Mouse (Mus musculus) layer of hippocampus, postnatal 14 days (tissue): ENCODE measurements around the gene Ahcyl1. TPM values are rescaled to one million over a fixed set of nuclear protein-coding genes. Genes with fewer than 3 reads are reported as not detected.
"Not testable (repeated sequence)": the region's sequence is repeated elsewhere in the genome, so short reads cannot be mapped to it uniquely, and the experiment has no call there.

Experiments used
- DNase-seq, 2 experiments: peaks; one replicate each; pipeline ENCODE4 v3.0.0; 2021 to 2022; ENCODE audit warnings: low spot score in 2 of 2, mixed read lengths in 1 of 2
- total RNA-seq, 2 experiments: library from RNA; stranded (reverse); gene quantifications; 2 replicates each; pipeline ENCODE4 v1.2.3; 2021

Ahcyl1 gene
- total RNA-seq, 2 experiments from 2014 or later = 331 to 365 TPM

DNA sequence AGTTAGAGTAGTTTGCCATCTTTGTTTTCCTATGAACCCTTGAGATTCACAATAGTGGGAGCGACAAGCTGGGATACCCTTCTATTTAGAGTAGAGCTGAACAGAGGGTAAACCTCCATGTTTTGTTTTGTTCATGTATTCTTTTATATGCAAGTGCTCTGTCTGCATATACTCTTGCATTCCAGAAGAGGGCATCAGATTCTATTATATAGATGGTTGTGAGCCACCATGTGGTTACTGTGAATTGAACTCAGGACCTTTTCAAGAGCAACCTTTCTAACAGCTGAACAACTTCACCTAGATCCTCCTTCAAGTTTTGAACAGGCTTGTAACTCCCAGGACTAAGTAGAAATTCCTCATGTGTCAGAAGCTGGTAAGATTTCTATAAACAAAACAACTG, 37.4 kb downstream of the Ahcyl1 start:
- DNase-seq = no peak

DNA sequence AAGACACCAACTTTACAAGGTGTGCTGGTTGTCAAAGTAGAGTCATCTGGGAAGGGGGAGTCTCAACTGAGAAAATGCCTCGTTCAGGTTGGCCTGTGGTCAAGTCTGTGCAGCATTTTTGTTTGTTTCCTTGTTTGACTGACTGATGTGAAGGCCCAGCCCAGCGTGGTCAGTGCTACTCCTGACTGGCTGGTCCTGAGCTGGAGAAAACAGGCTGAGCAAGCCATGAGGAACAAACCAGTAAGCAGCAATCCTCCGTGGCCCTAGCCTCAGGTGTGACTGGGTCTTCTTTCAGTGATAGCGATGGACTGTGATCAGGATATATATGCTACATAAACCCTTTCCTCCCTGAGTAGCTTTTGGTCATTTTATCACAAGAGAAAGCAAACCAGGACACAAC, 39.5 kb downstream of the Ahcyl1 start:
- DNase-seq = no peak

DNA sequence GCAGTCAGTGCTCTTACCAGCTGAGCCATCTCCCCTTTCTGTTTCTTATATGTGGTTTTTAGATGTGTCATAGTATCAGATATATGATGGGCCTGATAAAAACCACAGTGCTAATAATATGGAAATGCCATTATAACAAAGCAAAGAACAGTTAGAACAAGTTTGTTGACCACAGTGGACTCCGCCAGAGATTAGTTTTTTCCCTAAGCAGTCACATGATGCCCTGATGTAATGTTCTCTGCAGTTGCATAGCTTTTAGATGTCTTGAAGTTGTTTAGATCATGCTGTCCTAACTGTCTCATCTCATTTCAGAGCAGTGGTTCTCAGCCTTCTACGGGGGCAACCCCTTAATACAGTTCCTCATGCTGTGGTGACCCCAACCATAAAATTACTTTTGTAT, 40.2 kb downstream of the Ahcyl1 start:
- DNase-seq = no peak

DNA sequence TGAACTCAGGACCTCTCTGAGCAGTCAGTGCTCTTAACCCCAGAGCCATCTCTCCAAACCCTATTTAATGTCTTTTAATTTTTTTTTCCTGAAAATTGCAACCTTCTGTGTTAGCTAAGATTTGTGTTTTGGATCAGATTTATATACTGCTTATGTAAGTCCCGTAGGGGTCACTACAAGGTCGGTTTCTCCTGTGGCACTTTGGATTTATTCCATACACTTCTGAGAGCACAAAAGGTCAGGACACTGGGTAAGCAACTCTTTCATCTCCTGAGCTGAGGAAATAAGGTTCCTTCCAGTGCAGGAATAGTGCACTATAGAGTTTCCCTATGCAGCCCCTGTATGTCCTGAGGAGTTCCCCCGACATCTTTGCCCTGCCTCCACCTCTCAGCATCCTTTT, 40.9 kb downstream of the Ahcyl1 start:
- no peak for DNase-seq

DNA sequence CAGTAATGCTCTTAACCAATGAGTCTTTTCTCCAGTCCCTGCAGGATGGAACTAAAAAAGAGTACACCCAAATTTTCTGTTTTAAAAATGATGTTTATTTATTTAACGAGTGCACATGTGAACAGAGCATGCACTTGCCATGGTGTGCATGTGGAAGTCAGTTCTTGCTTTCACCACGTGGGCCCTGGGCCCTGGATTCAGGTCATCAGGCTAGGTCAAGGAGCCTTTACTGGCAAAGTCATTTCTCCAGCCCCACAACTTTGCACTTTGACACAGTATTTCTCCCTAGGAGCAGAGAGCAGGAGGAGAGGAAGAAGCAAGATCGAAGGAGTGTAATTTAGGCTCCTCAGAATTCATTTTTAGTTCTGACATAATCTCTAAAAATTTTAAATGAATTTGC, 41.5 kb downstream of the Ahcyl1 start:
- no peak for DNase-seq

DNA sequence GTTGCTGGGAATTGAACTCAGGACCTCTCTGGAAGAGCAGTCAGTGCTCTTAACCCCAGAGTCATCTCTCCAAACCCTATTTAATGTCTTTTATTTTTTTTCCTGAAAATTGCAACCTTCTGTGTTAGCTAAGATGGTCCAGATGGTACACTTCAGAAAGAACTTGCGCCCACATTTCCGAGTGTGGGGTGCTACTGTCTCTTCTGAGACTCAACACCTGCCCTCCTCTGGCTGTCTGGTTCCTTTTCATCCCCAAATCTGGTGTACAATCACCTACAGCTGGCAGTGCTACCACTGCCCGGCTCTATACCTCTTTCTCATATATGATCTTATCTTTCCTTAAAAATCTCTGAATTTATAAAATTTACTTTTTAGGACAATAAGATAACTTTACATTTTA, 43.4 kb downstream of the Ahcyl1 start:
- DNase-seq = no peak

DNA sequence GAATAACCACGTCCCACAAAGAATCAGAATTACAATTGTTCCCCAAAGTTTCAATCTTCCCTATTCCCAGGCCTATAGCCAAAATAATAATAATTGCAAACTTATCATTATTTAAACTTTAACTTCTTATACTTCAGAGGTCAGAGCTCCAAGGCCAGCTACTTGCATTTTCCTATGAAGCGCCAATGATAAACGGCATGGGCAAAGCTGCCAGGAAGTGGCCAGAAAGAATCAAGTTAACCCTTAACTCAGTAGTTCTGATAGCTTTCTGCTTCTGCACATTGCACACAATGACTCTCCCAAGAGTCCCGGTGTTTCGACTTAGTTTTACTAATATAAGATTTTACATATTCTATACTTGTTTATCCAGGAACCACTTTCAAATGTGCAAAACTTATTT, 46.1 kb downstream of the Ahcyl1 start:
- DNase-seq = not testable (repeated sequence)

DNA sequence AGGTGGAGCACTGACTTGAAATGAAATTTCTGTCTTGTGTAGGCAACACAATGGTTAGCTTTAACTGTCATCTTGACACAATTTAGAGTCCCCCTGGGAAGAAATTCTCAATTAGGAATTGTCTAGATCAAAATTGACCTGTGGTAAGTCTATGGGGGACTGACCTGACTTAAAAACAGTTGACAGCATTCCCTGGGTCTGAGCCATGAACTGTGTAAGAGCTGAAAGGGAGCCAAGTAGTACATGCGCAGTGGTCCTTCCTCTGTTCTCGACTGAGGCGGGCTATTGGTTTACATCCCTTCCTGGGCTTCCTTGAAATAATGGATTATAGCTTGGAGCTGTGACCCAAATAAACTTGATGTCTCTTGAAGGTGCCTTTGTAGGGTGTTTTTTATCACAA, 49.4 kb downstream of the Ahcyl1 start:
- no peak for DNase-seq

DNA sequence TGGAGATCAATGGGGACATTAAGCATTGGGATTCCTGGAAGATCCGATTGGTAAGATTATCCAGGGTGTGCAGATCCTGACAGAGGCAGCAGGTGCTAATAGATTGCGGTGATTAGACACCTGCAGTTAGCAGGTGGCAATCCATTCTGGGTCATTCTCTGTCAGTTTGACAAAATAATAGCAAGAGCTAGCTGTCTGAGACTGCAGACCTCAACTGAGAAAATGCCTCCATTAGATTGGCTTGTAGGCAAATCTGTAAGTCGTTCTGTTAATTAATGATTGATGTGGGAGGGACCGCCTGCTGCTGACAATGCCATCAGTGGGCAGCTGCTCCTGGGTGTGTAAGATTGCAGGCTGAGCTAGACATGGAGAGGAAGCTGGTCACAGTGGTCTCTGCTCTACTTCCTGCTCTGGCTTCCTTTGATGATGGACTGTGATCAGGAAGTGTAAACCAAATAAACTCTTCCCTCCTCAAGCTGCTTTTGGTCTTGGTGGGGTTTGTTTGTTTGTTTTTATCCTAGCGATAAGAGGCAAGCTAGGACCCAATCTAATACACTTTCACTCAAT, 58.7 kb downstream of the Ahcyl1 start:
- no peak for DNase-seq

DNA sequence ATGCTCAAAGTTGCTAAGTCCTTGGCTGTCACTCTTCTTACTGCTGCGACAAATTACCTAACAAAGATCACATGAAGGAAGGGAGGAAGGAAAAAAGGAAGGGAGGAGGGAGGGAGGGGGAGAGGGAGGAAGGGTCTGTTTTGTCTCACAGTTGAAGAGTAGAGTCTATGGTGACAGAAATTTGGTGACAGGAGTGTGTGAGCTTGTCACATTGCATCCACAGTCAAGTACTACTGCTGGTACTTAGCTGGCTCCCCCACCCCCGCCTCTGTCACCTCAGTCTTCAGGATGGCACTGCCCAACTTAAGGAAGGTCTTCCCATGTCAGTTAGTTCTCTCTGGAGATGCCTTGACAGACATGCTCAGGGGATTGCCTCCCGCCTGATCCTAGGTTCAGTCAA, 60.1 kb downstream of the Ahcyl1 start:
- DNase-seq = no peak

DNA sequence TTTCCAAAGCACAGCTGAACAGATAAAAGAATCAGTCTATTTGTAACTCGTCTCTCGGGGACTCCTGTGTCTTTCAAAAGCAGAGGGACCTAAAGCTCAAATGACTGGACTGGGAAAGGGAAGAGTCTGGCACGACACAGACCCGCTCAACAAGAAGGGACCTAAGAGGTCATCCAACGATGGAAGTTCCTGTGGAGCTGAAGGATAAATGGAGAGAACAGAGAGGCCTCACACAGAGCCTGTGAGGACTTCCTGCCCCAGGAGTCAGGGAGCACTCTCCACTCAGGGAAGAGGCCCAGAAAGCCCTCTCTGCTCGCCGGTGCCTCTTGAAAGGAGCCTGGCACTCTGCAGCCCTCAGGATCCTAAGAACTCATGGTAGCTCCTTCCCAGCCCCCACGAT, 60.5 kb downstream of the Ahcyl1 start:
- DNase-seq = no peak

DNA sequence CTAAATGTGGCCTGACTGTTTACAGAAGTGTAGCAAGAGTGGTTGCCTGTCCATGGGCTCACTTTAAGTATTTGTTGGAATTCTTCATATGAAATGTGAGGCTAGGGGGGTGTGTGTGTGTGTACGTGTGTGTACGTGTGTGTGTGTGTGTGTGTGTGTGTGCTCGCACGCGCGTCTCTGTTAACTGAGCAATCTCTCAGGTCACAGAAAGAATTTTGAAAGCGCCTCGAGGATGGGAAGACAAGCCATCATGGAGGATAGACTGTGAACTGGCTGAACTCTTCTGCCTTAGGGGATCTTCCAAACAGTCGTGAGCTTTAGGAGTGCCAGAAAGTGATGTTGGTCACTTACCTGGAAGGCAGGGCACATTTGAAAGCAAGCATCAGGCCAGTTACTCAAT, 62.5 kb downstream of the Ahcyl1 start:
- DNase-seq = no peak

DNA sequence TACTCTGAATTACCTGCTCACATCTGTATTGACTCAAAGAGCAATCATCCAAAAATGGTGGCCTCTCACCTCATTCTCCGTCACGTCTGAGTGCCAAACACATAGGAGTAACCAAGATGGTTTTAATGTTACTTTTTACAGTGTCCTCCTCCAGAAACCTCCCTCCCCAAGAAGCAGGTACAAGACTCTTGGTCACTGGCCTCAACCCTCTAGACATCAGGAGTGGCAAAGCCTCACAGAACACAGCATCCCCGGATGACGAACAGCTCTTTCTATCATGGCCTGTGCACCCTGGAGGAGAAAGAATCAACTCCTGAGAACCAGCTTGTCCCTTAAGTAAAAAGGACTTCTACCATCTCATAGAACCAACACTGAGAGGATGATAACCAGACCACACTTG, 63.6 kb downstream of the Ahcyl1 start:
- no peak for DNase-seq

DNA sequence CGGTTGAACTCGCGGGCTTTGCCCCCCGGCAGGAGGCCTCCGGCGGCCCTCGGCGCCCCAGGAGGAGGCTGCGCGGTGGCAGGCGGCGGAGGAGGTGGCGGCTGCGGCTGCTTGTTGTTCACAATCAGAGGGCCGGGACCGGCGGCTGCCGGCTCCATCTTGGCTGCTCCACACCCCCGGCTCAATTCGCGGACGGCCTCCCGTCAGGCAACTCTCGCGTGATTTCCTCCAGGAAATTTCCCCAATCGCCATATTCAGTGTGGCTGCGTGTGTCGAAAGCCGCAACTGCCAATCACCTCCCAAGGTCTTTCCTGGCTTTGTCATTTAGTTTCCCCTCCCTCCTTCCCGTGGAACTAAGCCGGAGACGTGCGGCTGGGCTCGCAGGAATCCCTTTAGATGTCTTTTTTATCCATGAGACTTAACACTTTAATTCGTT, 64.8 kb downstream of the Ahcyl1 start, which contains the start of gene Strip1:
TSS of gene Strip1 (minus strand) at position 172 of the 436 bp plus-strand sequence.
- peak; percentile 89 to 96 for DNase-seq

DNA sequence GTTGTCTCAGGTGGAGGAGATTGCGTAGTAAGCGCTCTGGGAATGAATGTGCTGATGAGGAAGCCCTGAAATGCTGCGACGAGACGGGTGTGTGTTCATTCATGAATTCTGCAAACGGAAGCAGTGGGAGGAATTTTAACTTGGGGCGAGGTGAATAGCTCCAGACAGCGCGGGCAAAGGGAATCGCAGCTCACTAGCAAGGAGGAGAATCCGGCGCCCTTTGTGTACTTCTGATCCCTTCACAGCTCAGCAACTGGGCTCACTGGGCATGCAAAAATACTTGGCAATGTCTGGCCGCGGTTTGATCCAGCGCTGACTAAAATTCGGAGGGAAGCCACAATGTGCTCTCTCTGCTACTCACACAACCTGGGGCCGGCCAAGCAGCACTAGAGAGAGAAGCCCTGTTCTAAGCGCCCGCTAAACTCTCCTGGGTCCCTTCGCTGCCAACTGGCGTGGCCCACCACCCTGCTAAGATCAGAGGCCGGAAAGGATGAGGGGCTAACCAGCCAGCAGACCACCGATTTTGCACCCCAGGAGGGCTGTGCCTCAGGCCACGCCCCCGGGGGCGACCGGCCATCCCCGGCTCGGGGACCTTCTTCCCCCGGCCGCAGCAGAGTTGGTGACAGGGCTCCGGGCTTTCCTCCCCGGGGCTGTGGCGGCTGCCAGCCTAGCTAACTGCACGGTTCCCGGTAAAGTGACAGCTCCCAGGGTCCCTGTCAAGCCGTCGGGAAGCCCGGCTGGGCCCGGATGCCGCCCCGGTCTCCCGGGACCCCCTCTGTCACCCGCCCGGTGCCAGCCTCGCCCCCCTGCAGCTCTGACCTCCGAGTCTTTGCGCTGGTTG, 65.5 kb downstream of the Ahcyl1 start, which contains the start of gene Gm10961:
TSS of gene Gm10961 (plus strand) at position 641 of the 841 bp plus-strand sequence.
- DNase-seq = peak; percentile 40 to 67

DNA sequence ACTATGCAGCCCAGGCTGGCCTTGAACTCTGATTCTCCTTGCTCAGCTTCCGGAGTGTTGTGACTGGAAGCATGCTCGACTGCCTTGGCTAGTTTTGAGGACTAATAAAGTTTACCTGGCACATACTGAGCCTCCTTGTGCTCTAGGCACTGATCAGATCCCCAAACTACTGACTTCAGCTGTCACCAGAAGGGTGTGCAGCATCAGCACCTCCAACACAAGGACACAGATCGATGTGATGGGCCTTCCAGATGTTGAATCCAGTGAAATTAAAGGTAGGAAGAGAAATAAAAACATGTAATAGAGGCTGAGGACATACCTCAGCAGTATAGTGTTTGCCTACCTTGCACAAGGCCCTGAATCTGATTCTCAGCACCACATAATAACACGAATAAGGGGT, 66.9 kb downstream of the Ahcyl1 start:
- DNase-seq = no peak

DNA sequence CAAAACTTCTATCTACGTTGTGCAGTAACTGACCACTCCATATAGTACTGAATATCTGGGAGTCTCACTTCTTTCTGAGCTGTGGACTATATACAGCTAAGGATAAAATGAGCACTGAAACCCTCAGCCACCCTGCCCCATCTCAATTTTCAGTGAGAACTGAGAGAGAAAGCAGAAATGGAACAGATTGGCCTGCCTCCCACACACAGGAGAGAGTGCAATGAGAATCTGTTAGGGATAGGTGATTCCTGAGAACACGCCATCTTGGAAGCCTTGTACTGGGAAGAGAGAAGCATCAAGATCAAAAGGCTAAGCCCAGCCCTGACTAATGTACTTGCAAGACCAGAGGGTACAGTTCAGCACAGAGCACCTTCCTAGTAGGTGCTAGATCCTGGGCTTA, 67.8 kb downstream of the Ahcyl1 start:
- DNase-seq = peak; percentile 26 to 58

DNA sequence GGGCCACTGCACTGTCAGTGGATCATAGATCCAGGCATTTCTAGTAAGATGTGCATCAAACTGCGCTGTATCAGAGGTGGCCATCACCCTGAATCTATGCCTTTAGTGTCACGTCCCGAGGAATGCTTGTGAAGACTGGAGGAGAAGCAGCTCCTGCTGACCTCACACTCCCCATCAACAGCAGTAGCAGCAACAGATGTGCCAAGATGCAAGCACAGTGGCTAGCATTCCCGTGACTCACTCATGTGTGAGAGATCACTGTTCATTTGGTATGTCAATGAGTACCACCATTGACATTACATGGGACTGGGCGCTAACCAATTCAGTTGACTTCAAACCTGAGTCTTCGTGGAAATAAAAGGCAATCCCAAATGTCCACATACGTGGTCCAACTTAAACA, 68.7 kb downstream of the Ahcyl1 start:
- no peak for DNase-seq

DNA sequence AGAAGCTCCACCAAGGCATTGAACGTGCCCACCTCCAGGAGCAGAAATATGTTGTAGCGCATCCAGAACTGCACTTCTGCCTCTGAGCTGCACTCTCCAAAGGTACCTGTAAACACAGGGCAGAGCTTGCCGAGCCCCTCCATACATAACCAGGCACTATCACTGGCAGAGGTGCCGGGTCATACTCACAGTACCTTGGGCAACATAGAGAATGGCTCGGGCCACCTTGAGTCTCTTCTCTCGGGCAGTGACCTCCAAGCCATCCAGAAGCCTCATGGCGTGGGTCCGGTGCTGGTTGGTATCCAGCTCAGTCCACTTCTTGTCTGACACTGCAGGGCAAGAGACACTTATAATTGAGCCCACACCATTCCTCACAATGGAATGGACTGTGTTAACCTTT, 69.6 kb downstream of the Ahcyl1 start:
- no peak for DNase-seq

DNA sequence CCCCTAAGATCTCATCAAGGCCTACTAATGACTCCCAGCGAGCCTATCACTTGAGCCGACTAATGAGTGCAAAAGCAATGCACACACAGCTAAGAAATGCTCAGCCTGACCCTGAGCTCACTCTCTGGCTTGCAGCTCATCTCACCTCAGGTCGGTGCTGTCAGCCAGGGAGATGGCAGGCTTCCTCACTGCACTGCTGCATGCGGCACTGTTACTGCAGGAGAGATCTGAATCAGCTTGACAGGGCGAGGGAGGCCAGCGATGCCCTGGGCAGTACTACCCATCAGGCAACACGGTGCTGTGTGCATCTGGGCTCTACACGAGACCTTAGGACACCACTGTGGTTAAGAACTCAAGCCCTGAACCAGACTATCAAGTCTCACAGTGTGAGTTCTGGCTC, 70.8 kb downstream of the Ahcyl1 start:
- no peak for DNase-seq

DNA sequence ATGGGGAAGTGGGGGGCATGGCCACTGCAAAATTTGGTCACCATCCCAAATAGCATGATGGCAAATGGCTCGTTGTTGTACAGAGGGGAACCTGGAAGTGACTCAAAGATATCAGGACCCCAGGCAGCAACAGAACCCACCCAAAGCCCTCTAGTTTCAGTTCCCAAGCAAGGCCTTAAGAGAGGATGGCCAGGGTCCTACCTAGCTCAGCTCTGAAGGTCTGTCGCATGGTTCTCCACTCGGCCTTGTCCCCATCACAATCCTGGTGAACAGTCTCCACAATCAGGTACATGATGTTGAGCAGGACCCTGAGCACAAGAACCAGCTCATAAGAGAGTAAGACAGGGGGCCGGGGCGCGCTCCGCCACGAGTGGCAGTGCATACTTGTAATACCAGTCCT, 71.9 kb downstream of the Ahcyl1 start:
- no peak for DNase-seq

DNA sequence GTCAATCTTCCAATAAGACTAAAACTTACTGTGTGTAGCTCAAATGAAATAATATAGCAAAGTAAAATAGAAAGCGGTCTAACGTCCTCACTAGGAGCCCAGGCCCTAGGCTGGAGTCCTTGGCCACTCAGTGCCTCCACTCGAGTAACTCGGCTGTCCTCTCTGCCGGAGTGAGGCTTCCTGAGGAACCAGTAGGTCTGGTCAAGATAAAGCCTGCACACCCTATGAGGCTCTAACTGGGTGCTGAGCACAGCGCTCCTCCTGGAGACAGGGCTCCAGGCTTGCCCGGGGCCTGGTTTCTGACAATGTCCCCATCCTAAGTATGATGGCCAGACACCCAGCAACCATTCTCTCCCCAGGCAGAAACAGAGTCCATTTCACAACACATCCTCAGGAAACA, 73.8 kb downstream of the Ahcyl1 start:
- DNase-seq = no peak
